Mouse (Mus musculus) cerebellum, adult 2 months (tissue): ENCODE measurements at regions not wholly inside any gene's neighbourhood (a gene's known extent, or its start where the extent isn't known, plus 50 kb on each side); places are given as distances from the start of the nearest gene placed in this dataset.

ENCODE experiments used
- CTCF ChIP-seq: fragments of 200-500 bp; IDR thresholded peaks from 2 replicates; pipeline ENCODE4 v1.5.1; 2011; ENCODE audit warnings: low read depth, mild to moderate bottlenecking, control low read depth, low read length, moderate library complexity, borderline replicate concordance; ENCODE audit not compliant: insufficient read depth
- POLR2A ChIP-seq: fragments of 200-500 bp; IDR thresholded peaks from 2 replicates; pipeline ENCODE4 v1.6.1; 2011; ENCODE audit warnings: low read length, control low read depth, borderline replicate concordance; ENCODE audit not compliant: insufficient read depth

DNA sequence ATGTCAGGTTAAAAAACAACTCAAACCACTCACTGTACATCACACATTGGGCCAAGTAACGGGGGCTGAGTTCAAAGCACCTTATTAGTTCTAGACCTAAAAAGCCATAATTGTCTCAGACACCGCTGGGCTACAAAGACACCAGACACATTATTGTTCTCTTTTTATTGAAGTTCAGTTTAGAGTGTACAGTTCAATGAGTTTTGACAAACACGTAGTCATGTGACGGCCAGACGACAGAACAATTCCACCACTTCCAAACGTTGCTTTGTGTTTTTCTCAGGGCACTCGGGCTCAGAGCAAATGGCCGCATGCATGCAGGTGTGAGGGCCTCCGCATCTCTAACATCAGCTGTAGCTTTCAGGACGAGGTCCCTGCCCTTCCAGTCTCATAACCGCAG lies 71.5 kb upstream of the Bach2 start:
- TF ChIP-seq CTCF, result no peak
- TF ChIP-seq POLR2A, result no peak
